Mouse (Mus musculus) midbrain, embryonic 13.5 days (tissue): ENCODE data around the gene Npffr2. TPM values are rescaled to one million over a fixed set of nuclear protein-coding genes. Genes with fewer than 3 reads are reported as not detected.
A peak's percentile ranks its signal among the peaks of the same experiment; 100 is the strongest.

Source experiments
- ATAC-seq: fragments of 200-750 bp; cut with Nextera tagmentation; 2 replicates; pipeline ENCODE4 v1.8.0; 2017; ENCODE audit warnings: mild to moderate bottlenecking, moderate TSS enrichment, moderate library complexity
- H3K27ac ChIP-seq: fragments of 300-500 bp; sonication (generic); 2 replicates; pipeline ENCODE4 v1.5.1; 2015; ENCODE audit warnings: inconsistent platforms, mild to moderate bottlenecking, moderate library complexity
- H3K27me3 ChIP-seq: fragments of 300-500 bp; sonication (generic); 2 replicates; pipeline ENCODE4 v1.6.1; 2015; ENCODE audit warnings: mild to moderate bottlenecking, inconsistent platforms
- H3K36me3 ChIP-seq: fragments of 300-500 bp; sonication (generic); 2 replicates; pipeline ENCODE4 v1.6.1; 2015; ENCODE audit warnings: mild to moderate bottlenecking, inconsistent platforms
- H3K4me1 ChIP-seq: fragments of 300-500 bp; sonication (generic); replicated peaks from 2 replicates; pipeline ENCODE4 v1.6.1; 2015; ENCODE audit warnings: inconsistent platforms
- H3K4me2 ChIP-seq: fragments of 300-500 bp; sonication (generic); replicated peaks from 2 replicates; pipeline ENCODE4 v1.6.1; 2015; ENCODE audit warnings: moderate library complexity, mild to moderate bottlenecking, inconsistent platforms
- H3K4me3 ChIP-seq: fragments of 300-500 bp; sonication (generic); replicated peaks from 2 replicates; pipeline ENCODE4 v1.5.1; 2015; ENCODE audit warnings: mild to moderate bottlenecking, inconsistent platforms
- H3K9ac ChIP-seq: fragments of 300-500 bp; sonication (generic); replicated peaks from 2 replicates; pipeline ENCODE4 v1.6.1; 2015; ENCODE audit warnings: mild to moderate bottlenecking, inconsistent platforms
- H3K9me3 ChIP-seq: fragments of 300-500 bp; sonication (generic); 2 replicates; pipeline ENCODE4 v1.6.1; 2016; ENCODE audit warnings: mild to moderate bottlenecking, inconsistent platforms
- WGBS: fragments of 180-500 bp; shearing (Covaris S2); methylation state at CpG from one replicate; pipeline ENCODE4 v1.1.7; 2015; 5-methylcytosine and 5-hydroxymethylcytosine counted together
- polyA plus RNA-seq: library from polyadenylated mRNA; unstranded; fragments of >200 nt; fragmentation: Nextera tagmentation; extraction: Ambion mirVana; gene quantifications from 2 replicates; pipeline ENCODE4 v1.2.1, GENCODE M21; 2015

Gene Npffr2
- polyA plus RNA-seq, 1 experiment from 2014 or later = 0.09 TPM

DNA sequence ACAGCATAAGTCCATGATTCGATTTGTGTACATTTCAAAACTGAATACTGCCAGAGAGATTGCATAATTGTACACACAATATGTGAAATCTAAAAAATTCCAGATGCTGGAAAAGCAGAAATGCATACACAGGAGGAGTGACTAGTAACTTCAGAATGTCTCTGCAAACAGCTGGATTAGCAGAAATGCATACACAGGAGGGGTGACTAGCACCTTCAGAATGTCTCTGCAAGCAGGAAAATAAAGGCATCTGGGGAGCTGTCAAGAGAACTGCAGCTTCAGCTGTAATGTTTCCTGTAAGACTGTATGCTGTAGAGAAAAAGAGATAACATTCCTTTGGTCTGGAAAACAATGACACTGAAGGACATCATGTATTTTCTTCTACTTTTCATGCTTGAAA is 51.4 kb downstream of the Npffr2 start:
- Histone ChIP-seq H3K27me3 (no peaks in the 10 kb centered on the region), H3K36me3 (no peaks in the 10 kb centered on the region), H3K4me2 (no peak overlapping the region), H3K9me3 (no peaks in the 10 kb centered on the region), H3K9ac (no peak overlapping the region), H3K27ac (no peak overlapping the region), H3K4me3 (no peak overlapping the region), H3K4me1 (0 out of 2 replicates have a peak, but pooled peaks cover 2% of the 10 kb centered on the region)
- no peak for ATAC-seq
- WGBS = 84% methylated on average over 1 of the region's 1 CpGs

DNA sequence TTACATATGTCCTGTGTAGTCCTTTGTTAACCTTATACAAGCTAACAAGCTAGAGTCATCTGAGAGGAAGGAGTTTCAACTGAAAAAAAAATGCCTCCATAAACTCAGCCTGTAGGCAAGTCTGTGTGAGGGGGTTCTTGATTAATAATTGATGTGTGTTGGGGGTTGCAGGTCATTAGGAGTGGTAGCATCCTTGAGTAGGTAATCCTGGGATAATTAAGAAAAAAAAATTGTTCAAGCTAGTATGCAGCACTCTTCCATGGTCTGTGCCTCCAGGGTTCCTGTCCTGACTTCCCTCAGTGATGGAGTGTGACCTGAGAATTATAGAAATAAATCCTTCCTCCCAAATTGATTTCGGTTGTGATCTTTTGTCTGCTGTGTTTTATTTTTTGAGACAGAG is 52.0 kb downstream of the Npffr2 start:
- Histone ChIP-seq H3K36me3 (no peaks in the 10 kb centered on the region), H3K9me3 (no peaks in the 10 kb centered on the region), H3K27ac (peak overlapping the region; percentile 21; the same call in 1 of the 2 replicates), H3K9ac (no peak overlapping the region), H3K4me2 (no peak overlapping the region), H3K4me3 (no peak overlapping the region), H3K4me1 (0 out of 2 replicates have a peak, but pooled peaks cover 2% of the 10 kb centered on the region), H3K27me3 (no peaks in the 10 kb centered on the region)
- peak; percentile 71; the same call in 1 of the 2 replicates for ATAC-seq
- WGBS = 81% methylated on average over 1 of the region's 1 CpGs

DNA sequence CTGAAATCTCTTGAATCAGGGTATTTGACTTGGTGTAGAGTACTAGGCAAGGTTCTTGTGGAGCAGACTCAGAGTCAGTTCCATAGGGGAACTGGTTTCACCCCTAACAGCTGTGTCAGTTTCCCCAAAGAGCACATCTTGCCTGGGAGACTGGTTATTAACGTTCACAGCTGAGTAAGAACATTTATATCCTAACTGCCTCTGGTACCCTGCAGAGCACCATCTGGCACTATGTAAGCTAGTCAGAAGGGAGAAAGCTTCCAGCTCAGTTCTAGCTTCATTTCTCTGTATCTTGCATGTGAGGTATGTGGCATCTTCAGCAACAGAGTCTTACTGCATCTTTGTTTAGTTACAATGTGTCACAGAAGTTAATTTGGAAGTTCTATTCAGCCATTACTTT is 53.9 kb downstream of the Npffr2 start:
- H3K27me3 ChIP-seq = no peaks in the 10 kb centered on the region
- no peak overlapping the region for H3K4me3 ChIP-seq
- 46% methylated on average over 1 of the region's 1 CpGs for WGBS
- H3K36me3 ChIP-seq = no peaks in the 10 kb centered on the region
- H3K9me3 ChIP-seq = no peaks in the 10 kb centered on the region
- H3K9ac ChIP-seq = no peak overlapping the region
- 0 out of 2 replicates have a peak, but pooled peaks cover 2% of the 10 kb centered on the region for H3K4me1 ChIP-seq
- H3K27ac ChIP-seq = no peak overlapping the region
- peak; percentile 44; the same call in 1 of the 2 replicates for ATAC-seq
- no peak overlapping the region for H3K4me2 ChIP-seq

- peak; percentile 82 for ATAC-seq
- Histone ChIP-seq H3K9ac (no peak overlapping the region), H3K9me3 (no peaks in the 10 kb centered on the region), H3K36me3 (no peaks in the 10 kb centered on the region), H3K4me3 (no peak overlapping the region), H3K4me1 (0 out of 2 replicates have a peak, but pooled peaks cover 2% of the 10 kb centered on the region), H3K27me3 (no peaks in the 10 kb centered on the region), H3K27ac (peak overlapping the region; percentile 14; the same call in 1 of the 2 replicates), H3K4me2 (no peak overlapping the region)
- 72% methylated on average over 5 of the region's 5 CpGs for WGBS
Observed at GRCm38 (mm10) chr5:89581742-89582366, 54.6 kb downstream of the Npffr2 start.

GRCm38 (mm10) chr5:89585021-89585420 is 57.8 kb downstream of the Npffr2 start:
- Histone ChIP-seq H3K4me1 (0 out of 2 replicates have a peak, but pooled peaks cover 2% of the 10 kb centered on the region), H3K27me3 (no peaks in the 10 kb centered on the region), H3K27ac (no peak overlapping the region), H3K36me3 (no peaks in the 10 kb centered on the region), H3K4me2 (no peak overlapping the region), H3K9ac (no peak overlapping the region), H3K9me3 (no peaks in the 10 kb centered on the region), H3K4me3 (no peak overlapping the region)
- ATAC-seq = no peak
- WGBS = 89% methylated on average over 3 of the region's 3 CpGs

DNA sequence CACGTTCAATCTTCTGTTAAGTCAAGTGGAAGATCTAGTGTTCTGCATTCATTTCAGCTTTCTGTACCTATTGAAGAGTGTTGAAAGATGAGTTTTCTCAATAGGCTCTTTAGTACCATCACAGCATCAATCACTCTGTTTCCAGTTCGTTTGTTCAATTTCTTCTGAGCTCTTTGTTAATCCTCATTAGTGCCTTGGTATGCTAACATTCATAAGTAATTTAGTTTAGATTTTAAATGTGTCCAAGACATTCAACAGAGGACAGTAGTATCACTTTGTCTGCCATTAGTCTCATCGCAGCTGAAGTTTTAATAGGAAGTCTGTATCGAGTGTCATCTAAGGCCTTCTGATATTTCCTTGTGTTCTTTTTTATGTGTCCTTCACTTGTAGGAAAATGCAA is 65.1 kb downstream of the Npffr2 start:
- no peak overlapping the region for H3K4me2 ChIP-seq
- no peaks in the 10 kb centered on the region for H3K9me3 ChIP-seq
- no peak for ATAC-seq
- no peaks in the 10 kb centered on the region for H3K36me3 ChIP-seq
- no peaks in the 10 kb centered on the region for H3K4me1 ChIP-seq
- H3K27ac ChIP-seq = no peak overlapping the region
- H3K27me3 ChIP-seq = no peaks in the 10 kb centered on the region
- 78% methylated on average over 4 of the region's 4 CpGs for WGBS
- H3K4me3 ChIP-seq = no peak overlapping the region
- H3K9ac ChIP-seq = no peak overlapping the region

DNA sequence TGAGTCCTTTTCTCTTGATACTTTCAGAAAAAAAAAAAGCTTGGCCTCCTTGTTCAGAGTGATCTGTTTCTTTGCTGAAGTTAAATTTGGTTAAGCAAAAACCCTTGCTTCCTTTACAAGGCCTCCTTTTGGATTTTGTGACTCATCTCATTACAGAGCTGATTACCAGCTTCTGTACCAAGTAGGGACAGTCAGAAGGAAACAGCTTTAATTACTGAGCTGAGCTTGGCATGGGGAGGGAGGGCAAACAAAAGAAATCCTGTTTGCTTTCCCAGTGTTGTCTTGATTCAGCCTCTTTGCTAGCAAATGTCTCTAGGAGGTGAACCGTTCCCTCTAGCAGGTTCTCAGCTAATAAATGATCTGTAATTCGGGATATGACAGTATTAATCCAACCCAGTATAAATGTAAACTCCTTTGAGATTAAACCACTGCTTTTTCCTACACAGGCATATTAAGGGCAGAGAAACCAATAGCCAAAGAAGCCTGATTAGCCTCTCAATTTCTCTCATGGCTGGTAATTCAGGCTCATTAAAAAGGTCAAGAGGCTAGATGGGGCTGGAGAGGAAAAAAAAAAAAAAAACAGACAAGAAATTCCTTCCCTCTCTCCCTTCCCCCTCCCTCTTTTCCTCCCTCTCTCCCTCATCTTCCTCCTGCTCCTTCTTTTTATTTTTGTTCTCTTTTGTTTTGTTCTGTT is 84.2 kb downstream of the Npffr2 start:
- H3K4me2 ChIP-seq = no peak overlapping the region
- H3K27me3 ChIP-seq = no peaks in the 10 kb centered on the region
- H3K27ac ChIP-seq = no peak overlapping the region
- no peaks in the 10 kb centered on the region for H3K36me3 ChIP-seq
- H3K9me3 ChIP-seq = no peaks in the 10 kb centered on the region
- 64% methylated on average over 2 of the region's 2 CpGs for WGBS
- no peak for ATAC-seq
- H3K4me3 ChIP-seq = no peak overlapping the region
- 0 out of 2 replicates have a peak, but pooled peaks cover 9% of the 10 kb centered on the region for H3K4me1 ChIP-seq
- no peak overlapping the region for H3K9ac ChIP-seq

- Histone ChIP-seq H3K4me3 (no peak overlapping the region), H3K9ac (no peak overlapping the region), H3K4me1 (0 out of 2 replicates have a peak, but pooled peaks cover 9% of the 10 kb centered on the region), H3K9me3 (no peaks in the 10 kb centered on the region), H3K36me3 (no peaks in the 10 kb centered on the region), H3K4me2 (no peak overlapping the region), H3K27ac (no peak overlapping the region), H3K27me3 (no peaks in the 10 kb centered on the region)
- WGBS = 73% methylated on average over 6 of the region's 6 CpGs
- no peak for ATAC-seq
Observed at GRCm38 (mm10) chr5:89612262-89612661, 85.0 kb downstream of the Npffr2 start.

DNA sequence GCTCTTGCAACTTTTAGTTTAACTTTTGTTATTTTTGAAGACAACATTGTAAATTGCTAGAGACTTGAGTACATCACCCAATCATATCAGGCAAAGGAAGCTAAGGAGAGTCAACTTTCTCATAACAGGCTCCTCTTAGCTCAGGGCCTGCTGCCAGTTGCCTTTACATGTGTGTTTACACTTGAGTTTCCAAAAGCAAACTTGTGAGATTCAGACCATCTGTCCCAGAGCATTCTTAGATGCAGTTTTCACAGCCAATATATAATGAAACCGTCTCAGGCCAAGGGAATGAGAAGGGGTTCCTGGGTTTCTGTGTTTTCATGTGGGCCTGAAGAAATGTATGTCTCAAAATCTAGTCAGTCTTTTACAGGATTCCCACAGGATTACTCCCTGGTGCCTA is 104.4 kb downstream of the Npffr2 start:
- H3K9ac ChIP-seq = no peak overlapping the region
- no peaks in the 10 kb centered on the region for H3K4me1 ChIP-seq
- no peaks in the 10 kb centered on the region for H3K36me3 ChIP-seq
- no peak for ATAC-seq
- H3K9me3 ChIP-seq = no peaks in the 10 kb centered on the region
- H3K27ac ChIP-seq = no peak overlapping the region
- H3K27me3 ChIP-seq = no peaks in the 10 kb centered on the region
- no peak overlapping the region for H3K4me2 ChIP-seq
- H3K4me3 ChIP-seq = no peak overlapping the region
- WGBS = 74% methylated on average over 1 of the region's 1 CpGs

Other genes with a start within 250 kb of the Npffr2 start
- gene Gc, start 69.5 kb upstream of the Npffr2 start, polyA plus RNA-seq = not detected in 2 replicates